Mouse (Mus musculus) liver, embryonic 12.5 days (tissue): ENCODE measurements around the gene Ccdc138. TPM values are rescaled to one million over a fixed set of nuclear protein-coding genes. Genes with fewer than 3 reads are reported as not detected.

Experiments
- ATAC-seq: fragments of 200-750 bp; cut with Nextera tagmentation; 2 replicates; pipeline ENCODE4 v1.8.0; 2017; ENCODE audit warnings: moderate number of reproducible peaks, mild to moderate bottlenecking, moderate library complexity
- H3K27ac ChIP-seq: fragments of 300-500 bp; sonication (generic); 2 replicates; pipeline ENCODE4 v1.5.1; 2016; ENCODE audit warnings: mild to moderate bottlenecking
- H3K27me3 ChIP-seq: fragments of 300-500 bp; sonication (generic); replicated peaks from 2 replicates; pipeline ENCODE4 v1.6.1; 2016; ENCODE audit warnings: mild to moderate bottlenecking, moderate library complexity
- H3K36me3 ChIP-seq: fragments of 300-500 bp; sonication (generic); 2 replicates; pipeline ENCODE4 v1.6.1; 2016; ENCODE audit warnings: mild to moderate bottlenecking, moderate library complexity
- H3K4me1 ChIP-seq: fragments of 300-500 bp; sonication (generic); 2 replicates; pipeline ENCODE4 v1.6.1; 2016
- H3K4me2 ChIP-seq: fragments of 300-500 bp; sonication (generic); 2 replicates; pipeline ENCODE4 v1.6.1; 2016; ENCODE audit warnings: mild to moderate bottlenecking, moderate library complexity
- H3K4me3 ChIP-seq: fragments of 300-500 bp; sonication (generic); 2 replicates; pipeline ENCODE4 v1.5.1; 2016; ENCODE audit warnings: mild to moderate bottlenecking, moderate library complexity
- H3K9ac ChIP-seq: fragments of 300-500 bp; sonication (generic); 2 replicates; pipeline ENCODE4 v1.6.1; 2016; ENCODE audit warnings: mild to moderate bottlenecking, moderate library complexity
- H3K9me3 ChIP-seq: fragments of 300-500 bp; sonication (generic); replicated peaks from 2 replicates; pipeline ENCODE4 v1.6.1; 2016; ENCODE audit warnings: mild to moderate bottlenecking, moderate library complexity
- WGBS: fragments of 180-500 bp; shearing (Covaris S2); methylation state at CpG from one replicate; pipeline ENCODE4 v1.1.7; 2016; ENCODE audit not compliant: insufficient replicate concordance; 5-methylcytosine and 5-hydroxymethylcytosine counted together
- polyA plus RNA-seq: library from polyadenylated mRNA; unstranded; fragments of >200 nt; fragmentation: Nextera tagmentation; extraction: Ambion mirVana; gene quantifications from 2 replicates; pipeline ENCODE4 v1.2.1, GENCODE M21; 2016

The Ccdc138 gene
- polyA plus RNA-seq = 3.6 and 4.3 TPM in 2 replicates

GRCm38 (mm10) chr10:58497320-58498284 lies at the start of gene Ccdc138:
Gene Ccdc138 (plus strand): TSS chr10:58497948.
- WGBS = under 1% methylated on average over 50 of the region's 50 CpGs
- H3K9me3 ChIP-seq = no peaks in the 10 kb centered on the region
- H3K4me3 ChIP-seq = peak within 1 kb of the TSS; percentile 65
- H3K27me3 ChIP-seq = no peaks in the 10 kb centered on the region
- peaks cover 27% of the 10 kb centered on the region for H3K36me3 ChIP-seq
- peaks cover 19% of the 10 kb centered on the region for H3K4me1 ChIP-seq
- H3K9ac ChIP-seq = peak within 1 kb of the TSS; percentile 69
- peak; percentile 98 for ATAC-seq
- peak within 1 kb of the TSS; percentile 82 for H3K27ac ChIP-seq
- peak within 1 kb of the TSS; percentile 85 for H3K4me2 ChIP-seq

GRCm38 (mm10) chr10:58451575-58451974 lies 46.2 kb upstream of the Ccdc138 start:
- H3K9me3 ChIP-seq = no peaks in the 10 kb centered on the region
- peaks cover 47% of the 10 kb centered on the region for H3K36me3 ChIP-seq
- H3K4me3 ChIP-seq = peak overlapping the region; percentile 1; the same call in 1 of the 2 replicates
- H3K4me2 ChIP-seq = peak overlapping the region; percentile 46
- no peaks in the 10 kb centered on the region for H3K27me3 ChIP-seq
- peak overlapping the region; percentile 44 for H3K9ac ChIP-seq
- H3K27ac ChIP-seq = peak overlapping the region; percentile 89
- peaks cover 38% of the 10 kb centered on the region for H3K4me1 ChIP-seq
- ATAC-seq = no peak

- Histone ChIP-seq H3K4me1 (peaks cover 38% of the 10 kb centered on the region), H3K36me3 (peaks cover 50% of the 10 kb centered on the region), H3K9ac (peak overlapping the region; percentile 17; the same call in 1 of the 2 replicates), H3K4me3 (no peak overlapping the region; the same call in 1 of the 2 replicates), H3K4me2 (peak overlapping the region; percentile 46), H3K27me3 (no peaks in the 10 kb centered on the region), H3K9me3 (no peaks in the 10 kb centered on the region), H3K27ac (peak overlapping the region; percentile 84)
- ATAC-seq = peak; percentile 96
- WGBS = 12% methylated on average over 1 of the region's 1 CpGs
Observed at GRCm38 (mm10) chr10:58452185-58452584, 45.6 kb upstream of the Ccdc138 start.

GRCm38 (mm10) chr10:58459896-58460295 lies 37.9 kb upstream of the Ccdc138 start:
- no peak overlapping the region for H3K27ac ChIP-seq
- 83% methylated on average over 1 of the region's 1 CpGs for WGBS
- peak; percentile 42; the same call in 1 of the 2 replicates for ATAC-seq
- H3K4me1 ChIP-seq = peaks cover 5% of the 10 kb centered on the region; the same call in 1 of the 2 replicates
- H3K36me3 ChIP-seq = peaks cover 89% of the 10 kb centered on the region
- H3K9ac ChIP-seq = no peak overlapping the region
- H3K9me3 ChIP-seq = no peaks in the 10 kb centered on the region
- no peaks in the 10 kb centered on the region for H3K27me3 ChIP-seq
- no peak overlapping the region for H3K4me2 ChIP-seq
- H3K4me3 ChIP-seq = no peak overlapping the region

DNA sequence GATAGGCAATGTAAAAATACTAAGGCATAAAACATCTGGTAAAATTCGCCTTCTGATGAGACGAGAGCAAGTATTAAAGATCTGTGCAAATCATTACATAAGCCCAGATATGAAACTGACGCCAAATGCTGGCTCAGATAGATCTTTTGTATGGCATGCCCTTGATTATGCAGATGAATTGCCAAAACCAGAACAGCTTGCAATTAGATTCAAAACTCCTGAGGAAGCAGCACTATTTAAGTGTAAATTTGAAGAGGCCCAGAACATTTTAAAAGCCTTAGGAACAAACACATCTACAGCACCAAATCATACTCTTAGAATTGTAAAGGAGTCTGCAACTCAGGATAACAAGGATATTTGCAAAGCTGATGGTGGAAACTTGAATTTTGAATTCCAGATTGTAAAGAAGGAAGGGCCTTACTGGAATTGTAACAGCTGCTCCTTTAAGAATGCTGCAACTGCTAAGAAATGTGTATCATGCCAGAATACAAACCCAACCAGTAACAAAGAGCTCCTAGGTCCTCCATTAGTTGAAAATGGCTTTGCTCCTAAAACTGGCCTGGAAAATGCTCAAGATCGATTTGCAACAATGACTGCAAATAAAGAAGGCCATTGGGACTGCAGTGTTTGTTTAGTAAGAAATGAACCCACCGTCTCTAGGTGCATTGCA lies 20.5 kb upstream of the Ccdc138 start:
- Histone ChIP-seq H3K36me3 (peaks cover 84% of the 10 kb centered on the region), H3K4me2 (no peak overlapping the region), H3K9me3 (no peaks in the 10 kb centered on the region), H3K27ac (no peak overlapping the region), H3K4me3 (no peak overlapping the region), H3K4me1 (no peaks in the 10 kb centered on the region), H3K27me3 (no peaks in the 10 kb centered on the region), H3K9ac (no peak overlapping the region)
- no peak for ATAC-seq
- 91% methylated on average over 5 of the region's 5 CpGs for WGBS

- 89% methylated on average over 2 of the region's 2 CpGs for WGBS
Observed at GRCm38 (mm10) chr10:58478071-58478578, 19.6 kb upstream of the Ccdc138 start.

DNA sequence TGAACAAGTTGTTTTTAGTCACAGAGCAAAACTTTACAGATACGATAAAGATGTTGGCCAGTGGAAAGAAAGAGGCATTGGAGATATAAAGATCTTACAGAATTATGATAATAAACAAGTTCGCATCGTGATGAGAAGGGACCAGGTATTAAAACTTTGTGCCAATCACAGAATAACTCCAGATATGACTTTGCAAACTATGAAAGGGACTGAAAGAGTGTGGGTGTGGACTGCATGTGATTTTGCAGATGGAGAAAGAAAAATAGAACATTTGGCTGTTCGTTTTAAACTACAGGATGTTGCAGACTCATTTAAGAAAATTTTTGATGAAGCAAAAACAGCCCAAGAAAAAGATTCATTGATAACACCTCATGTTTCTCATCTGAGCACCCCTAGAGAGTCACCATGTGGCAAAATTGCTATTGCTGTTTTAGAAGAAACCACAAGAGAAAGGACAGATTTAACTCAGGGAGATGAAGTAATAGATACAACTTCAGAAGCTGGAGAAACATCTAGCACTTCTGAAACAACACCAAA lies 17.7 kb upstream of the Ccdc138 start:
- no peak overlapping the region for H3K4me3 ChIP-seq
- no peak overlapping the region for H3K27ac ChIP-seq
- no peaks in the 10 kb centered on the region for H3K4me1 ChIP-seq
- H3K36me3 ChIP-seq = peaks cover 89% of the 10 kb centered on the region
- 86% methylated on average over 4 of the region's 4 CpGs for WGBS
- ATAC-seq = no peak
- H3K4me2 ChIP-seq = no peak overlapping the region
- no peaks in the 10 kb centered on the region for H3K9me3 ChIP-seq
- H3K9ac ChIP-seq = no peak overlapping the region
- no peaks in the 10 kb centered on the region for H3K27me3 ChIP-seq

More at GRCm38 (mm10) chr10:58478071-58478578, 19.6 kb upstream of the Ccdc138 start:
- no peak for ATAC-seq
- Histone ChIP-seq H3K4me1 (no peaks in the 10 kb centered on the region), H3K4me2 (no peak overlapping the region), H3K9me3 (no peaks in the 10 kb centered on the region), H3K4me3 (no peak overlapping the region), H3K36me3 (peaks cover 85% of the 10 kb centered on the region), H3K9ac (no peak overlapping the region), H3K27me3 (no peaks in the 10 kb centered on the region), H3K27ac (no peak overlapping the region)

- H3K27ac ChIP-seq = no peak overlapping the region
- H3K4me3 ChIP-seq = no peak overlapping the region
- no peak for ATAC-seq
- H3K4me1 ChIP-seq = no peaks in the 10 kb centered on the region
- no peaks in the 10 kb centered on the region for H3K9me3 ChIP-seq
- H3K36me3 ChIP-seq = peaks cover 86% of the 10 kb centered on the region
- no peak overlapping the region for H3K9ac ChIP-seq
- WGBS = 91% methylated on average over 5 of the region's 5 CpGs
- H3K27me3 ChIP-seq = no peaks in the 10 kb centered on the region
- H3K4me2 ChIP-seq = no peak overlapping the region
Observed at GRCm38 (mm10) chr10:58491031-58491430, 6.7 kb upstream of the Ccdc138 start.

DNA sequence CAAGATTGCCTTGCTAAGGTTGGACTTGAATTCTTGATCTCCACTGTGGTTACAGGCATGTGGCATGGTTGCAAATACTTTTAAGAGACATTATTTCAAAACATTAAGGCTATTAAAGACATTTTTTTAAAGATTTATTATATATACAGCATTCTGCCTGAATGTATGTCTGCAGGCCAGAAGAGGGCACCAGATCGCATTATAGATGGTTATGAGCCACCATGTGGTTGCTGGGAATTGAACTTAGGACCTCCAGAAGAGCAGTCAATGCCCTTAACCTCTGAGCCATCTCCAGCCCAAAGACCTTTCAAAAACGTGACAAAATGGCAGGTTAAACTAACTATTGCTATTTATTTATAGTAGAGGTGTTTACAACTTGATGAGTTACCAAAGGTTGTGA lies 2.1 kb upstream of the Ccdc138 start:
- Histone ChIP-seq H3K9ac (no peak overlapping the region), H3K4me3 (no peak overlapping the region), H3K4me1 (peaks cover 19% of the 10 kb centered on the region), H3K36me3 (peaks cover 47% of the 10 kb centered on the region), H3K27ac (no peak overlapping the region), H3K27me3 (no peaks in the 10 kb centered on the region), H3K4me2 (no peak overlapping the region), H3K9me3 (no peaks in the 10 kb centered on the region)
- ATAC-seq = no peak
- WGBS = 82% methylated on average over 2 of the region's 2 CpGs

GRCm38 (mm10) chr10:58496732-58497131 lies 1.0 kb upstream of the Ccdc138 start:
- Histone ChIP-seq H3K4me2 (peak overlapping the region; percentile 85), H3K27ac (peak overlapping the region; percentile 82), H3K4me1 (peaks cover 19% of the 10 kb centered on the region), H3K9ac (peak overlapping the region; percentile 69), H3K36me3 (peaks cover 36% of the 10 kb centered on the region), H3K4me3 (peak overlapping the region; percentile 65), H3K27me3 (no peaks in the 10 kb centered on the region), H3K9me3 (no peaks in the 10 kb centered on the region)
- no peak for ATAC-seq

DNA sequence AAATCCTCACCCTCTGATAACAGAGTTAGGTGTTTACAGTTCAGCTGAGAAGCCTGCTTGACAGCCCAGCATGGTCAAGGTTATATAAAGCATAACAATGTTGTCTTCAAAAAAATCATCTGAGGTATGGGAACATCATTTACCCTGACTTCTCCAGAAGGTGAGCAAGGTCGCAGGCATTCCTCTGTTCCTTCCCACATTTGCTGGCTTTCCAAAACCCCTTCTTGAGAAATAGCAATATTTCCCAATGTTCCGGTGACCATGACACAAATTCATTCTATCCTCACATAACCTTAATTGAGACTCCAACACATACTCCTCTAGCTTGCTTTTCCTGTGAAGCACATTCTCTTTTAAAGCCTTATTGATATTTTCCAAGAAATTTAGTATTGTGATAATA lies 768 bp downstream of the Ccdc138 start:
- WGBS = 54% methylated on average over 2 of the region's 2 CpGs
- no peak for ATAC-seq

More for the DNA sequence above, 768 bp downstream of the Ccdc138 start:
- Histone ChIP-seq H3K27ac (peak overlapping the region; percentile 82; the same call in 1 of the 2 replicates), H3K9me3 (no peaks in the 10 kb centered on the region), H3K4me2 (peak overlapping the region; percentile 85), H3K36me3 (peaks cover 18% of the 10 kb centered on the region), H3K4me1 (peaks cover 19% of the 10 kb centered on the region), H3K27me3 (no peaks in the 10 kb centered on the region), H3K4me3 (peak overlapping the region; percentile 65), H3K9ac (peak overlapping the region; percentile 69)
